Mouse (Mus musculus) T-helper 17 cell (primary cell): Measurements from ENCODE around the gene Fermt2.
"Not testable (repeated sequence)": the region's sequence is repeated elsewhere in the genome, so short reads cannot be mapped to it uniquely, and the experiment has no call there.

ENCODE experiments used
- in situ Hi-C, 2 experiments: fragments of 300-600 bp; cut with MboI, MseI; formaldehyde crosslinking; loops; 1 replicate in 1 of 2; 2 replicates in 1 of 2; pipeline ENCODE4 v1.15.1; 2025; ENCODE audit warnings: high pct_unique_total_duplicates in 2 of 2

Fermt2 gene

GRCm38 (mm10) chr14:45510787-45511186, 19.1 kb downstream of the Fermt2 start:
- in situ Hi-C loops, result no loop called here

- in situ Hi-C loops, result no loop called here
Measured at GRCm38 (mm10) chr14:45507923-45508322, 22.0 kb downstream of the Fermt2 start.

GRCm38 (mm10) chr14:45507447-45507846, 22.5 kb downstream of the Fermt2 start:
- in situ Hi-C loops, result no loop called here

GRCm38 (mm10) chr14:45507032-45507431, 22.9 kb downstream of the Fermt2 start:
- in situ Hi-C loops, result no loop called here

GRCm38 (mm10) chr14:45506165-45506564, 23.8 kb downstream of the Fermt2 start:
- in situ Hi-C loops, result no loop called here

- in situ Hi-C loops, result no loop called here
Measured at GRCm38 (mm10) chr14:45504422-45505113, 25.4 kb downstream of the Fermt2 start.

- in situ Hi-C loops, result no loop called here
Measured at GRCm38 (mm10) chr14:45503934-45504333, 26.0 kb downstream of the Fermt2 start.

GRCm38 (mm10) chr14:45500052-45500451, 29.9 kb downstream of the Fermt2 start:
- in situ Hi-C loops, result no loop called here

GRCm38 (mm10) chr14:45497116-45497515, 32.8 kb downstream of the Fermt2 start:
- in situ Hi-C loops, result no loop called here

GRCm38 (mm10) chr14:45495810-45496209, 34.1 kb downstream of the Fermt2 start:
- in situ Hi-C loops, result not testable (repeated sequence)

- in situ Hi-C loops, result no loop called here
Measured at GRCm38 (mm10) chr14:45493891-45494290, 36.0 kb downstream of the Fermt2 start.

GRCm38 (mm10) chr14:45492668-45493067, 37.2 kb downstream of the Fermt2 start:
- in situ Hi-C loops, result no loop called here

- in situ Hi-C loops, result no loop called here
Measured at GRCm38 (mm10) chr14:45492038-45492437, 37.9 kb downstream of the Fermt2 start.

GRCm38 (mm10) chr14:45487201-45487600, 42.7 kb downstream of the Fermt2 start:
- in situ Hi-C loops, result not testable (repeated sequence)

- in situ Hi-C loops, result not testable (repeated sequence)
Measured at GRCm38 (mm10) chr14:45483361-45483760, 46.6 kb downstream of the Fermt2 start.

- in situ Hi-C loops, result no loop called here
Measured at GRCm38 (mm10) chr14:45478977-45479806, 50.7 kb downstream of the Fermt2 start.

GRCm38 (mm10) chr14:45478515-45478914, 51.4 kb downstream of the Fermt2 start:
- in situ Hi-C loops, result no loop called here

- in situ Hi-C loops, result no loop called here
Measured at GRCm38 (mm10) chr14:45477651-45478050, 52.3 kb downstream of the Fermt2 start.

GRCm38 (mm10) chr14:45476990-45477389, 52.9 kb downstream of the Fermt2 start:
- in situ Hi-C loops, result no loop called here

- in situ Hi-C loops, result no loop called here
Measured at GRCm38 (mm10) chr14:45472536-45472935, 57.4 kb downstream of the Fermt2 start.

- in situ Hi-C loops, result no loop called here
Measured at GRCm38 (mm10) chr14:45469446-45469845, 60.5 kb downstream of the Fermt2 start.

- in situ Hi-C loops, result not testable (repeated sequence)
Measured at GRCm38 (mm10) chr14:45466371-45466770, 63.5 kb downstream of the Fermt2 start.
